Comparison of ENCODE assay signal across 32 mouse cellular contexts in the genomic region with DNA sequence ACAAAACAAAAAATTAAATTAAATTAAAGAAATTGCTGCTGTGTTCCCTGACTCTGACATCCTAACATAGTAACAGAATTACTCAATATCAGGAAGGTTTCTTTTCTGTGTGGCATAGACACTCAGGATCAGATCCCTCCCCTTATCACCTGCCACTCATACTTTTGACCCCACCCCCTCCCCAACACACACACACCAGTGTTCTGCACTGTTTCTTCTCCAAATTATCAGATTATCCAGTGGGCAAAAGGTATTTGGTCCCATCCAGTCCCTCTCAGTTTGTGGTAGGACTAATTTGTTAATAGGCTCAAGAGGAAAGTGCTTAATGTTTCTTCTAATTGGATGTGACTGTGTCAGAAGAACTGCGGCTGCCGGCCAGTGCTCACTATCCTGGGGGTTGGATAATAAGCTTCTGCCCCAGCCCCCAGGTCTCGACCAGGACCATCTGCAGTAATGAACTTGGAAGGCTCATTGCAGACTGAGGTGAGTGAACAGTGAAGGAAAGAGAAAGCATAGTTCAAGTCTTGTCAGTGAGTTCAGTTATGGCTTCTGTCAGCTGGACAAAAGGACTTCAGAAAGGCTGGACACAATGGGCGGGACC. TPM values are rescaled to one million over a fixed set of nuclear protein-coding genes. Genes with fewer than 3 reads are reported as not detected.
"Had no signal": no experiment of that assay in that cellular context is flagged by ENCODE, and none has a peak within 500 bp of the region (broad histone marks: within the 10 kb centered on the region; RNA-seq: fewer than 3 reads in every experiment).

No protein-coding gene starts in this region.

- H3K9ac ChIP-seq: limb, embryonic 13.5 days; liver, embryonic 13.5 days had no signal

- H3K27me3 ChIP-seq: limb, embryonic 13.5 days; liver, embryonic 13.5 days had no signal

- H3K36me3 ChIP-seq: limb, embryonic 10.5 days; limb, embryonic 13.5 days; liver, embryonic 13.5 days had no signal

- H3K4me3 ChIP-seq: layer of hippocampus, adult 2 months; left cerebral cortex, adult 2 months; limb, embryonic 10.5 days; limb, embryonic 13.5 days; liver, embryonic 13.5 days had no signal

- H3K9me3 ChIP-seq: limb, embryonic 10.5 days; limb, embryonic 13.5 days; liver, embryonic 13.5 days had no signal

- H3K27ac ChIP-seq: layer of hippocampus, adult 2 months; left cerebral cortex, adult 2 months; limb, embryonic 10.5 days; limb, embryonic 13.5 days; liver, embryonic 13.5 days had no signal

- DNase-seq: kidney, adult 11 months; kidney, adult 9 months; kidney, postnatal 14 days; kidney, postnatal 4 days; layer of hippocampus, adult 9-11 months; layer of hippocampus, postnatal 36 days; liver; liver, embryonic 13.5 days; lung, adult 2 months; lung, postnatal 14 days; lung, postnatal 4 days; midbrain, embryonic 14.5 days; thymus, adult 18-20 months; thymus, postnatal 36 days had no signal

- H3K4me2 ChIP-seq: limb, embryonic 13.5 days; liver, embryonic 13.5 days; midbrain, embryonic 11.5 days had no signal

- H3K4me1 ChIP-seq: limb, embryonic 10.5 days; limb, embryonic 13.5 days; liver, embryonic 13.5 days had no signal

RNA-seq across cellular contexts. Expression of a gene that starts 39.9 kb away (rescaled TPM):
- total RNA-seq: layer of hippocampus, adult 2 months; layer of hippocampus, postnatal 36 days; left cerebral cortex, adult 2 months; left cerebral cortex, postnatal 10 days; megakaryocyte progenitor cell, adult 5-6 weeks; megakaryocyte-erythroid progenitor cell, adult 5-6 weeks; midbrain, postnatal 0 days had no signal
- polyA plus RNA-seq: kidney, embryonic 16.5 days; limb, embryonic 10.5 days; liver, embryonic 13.5 days; liver, embryonic 16.5 days; lung, adult 2 months; lung, embryonic 16.5 days; midbrain, embryonic 11.5 days; midbrain, embryonic 14.5 days; midbrain, postnatal 0 days; neural tube, embryonic 11.5 days; neural tube, embryonic 14.5 days; small intestine, adult 2 months; spleen, adult 2 months; stomach, embryonic 16.5 days; urinary bladder, adult 2 months had no signal
